Mouse (Mus musculus) lung, postnatal 0 days (tissue): ENCODE data around the gene Acta2.

ENCODE experiments used
- CTCF ChIP-seq: IDR thresholded peaks from 2 replicates; pipeline ENCODE4 v1.5.1; 2016; ENCODE audit warnings: antibody characterized with exemption, mild to moderate bottlenecking
- EP300 ChIP-seq: IDR thresholded peaks from 2 replicates; pipeline ENCODE4 v1.6.1; 2016; ENCODE audit warnings: antibody characterized with exemption, mild to moderate bottlenecking, control low read depth

- TF ChIP-seq CTCF (no peak), EP300 (no peak)
These were observed 57.3 kb downstream of the Acta2 start for GRCm38 (mm10) chr19:34198066-34198465.
